Mouse (Mus musculus) kidney, postnatal 36 days (tissue): ENCODE measurements at regions not wholly inside any gene's neighbourhood (a gene's known extent, or its start where the extent isn't known, plus 50 kb on each side); places are given as distances from the start of the nearest gene placed in this dataset.

Source experiments
- DNase-seq, 2 experiments: peaks; one replicate each; pipeline ENCODE4 v3.0.0; 2021 to 2022; ENCODE audit warnings: mixed read lengths in 2 of 2

DNA sequence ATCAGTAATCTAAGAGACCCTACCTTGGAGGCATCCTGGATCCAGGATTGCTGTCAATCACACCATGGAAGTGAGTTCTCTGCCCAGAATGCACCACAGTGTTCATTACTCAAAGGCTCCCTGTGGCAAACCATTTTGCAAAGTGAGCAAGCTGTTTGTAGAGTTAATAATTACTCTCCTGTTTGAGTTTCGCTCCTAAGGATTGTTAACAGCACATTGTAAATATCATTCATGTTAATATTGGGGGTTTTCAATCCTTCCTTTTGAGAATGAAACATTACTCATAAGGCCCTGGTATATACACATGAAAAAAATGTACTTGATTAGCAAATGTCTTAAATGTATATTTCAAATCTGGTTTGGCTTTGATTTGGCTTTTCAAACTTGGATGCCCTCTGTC is 58.1 kb upstream of the Clstn2 start:
- DNase-seq = no peak

DNA sequence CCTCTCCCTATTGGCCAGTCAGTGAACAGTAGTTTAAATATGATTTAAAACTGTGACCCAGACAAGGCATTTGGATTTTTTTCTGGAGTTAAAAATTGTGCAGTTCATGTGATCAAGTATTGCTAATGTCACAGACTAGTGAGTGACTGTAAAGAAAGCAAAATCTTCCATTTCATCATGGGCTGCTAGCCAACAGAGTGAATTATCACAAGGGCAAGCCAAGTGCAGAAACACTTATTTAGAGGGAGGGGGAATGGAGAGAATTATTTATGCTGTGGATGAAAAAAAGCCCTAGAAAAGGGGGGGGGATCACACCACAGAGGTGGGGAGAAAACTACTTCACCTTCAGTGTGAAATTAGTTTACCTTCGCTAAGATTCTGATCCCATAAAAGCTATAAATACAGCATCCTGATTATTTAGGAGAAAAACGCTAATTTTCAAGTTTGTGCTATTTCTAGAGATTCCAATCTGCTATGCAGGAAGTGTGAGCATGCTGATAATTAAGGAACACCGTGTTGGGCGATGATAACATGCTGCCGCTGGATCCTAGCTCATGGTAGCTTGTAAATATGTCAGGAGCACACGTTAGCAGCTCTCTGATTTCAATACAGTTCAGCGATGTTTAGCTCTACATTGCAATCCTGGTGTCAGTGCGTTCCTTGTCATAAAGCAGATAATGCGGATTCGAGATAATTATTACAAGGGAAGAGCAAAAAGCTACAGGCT is 62.2 kb upstream of the Clstn2 start:
- DNase-seq = no peak

DNA sequence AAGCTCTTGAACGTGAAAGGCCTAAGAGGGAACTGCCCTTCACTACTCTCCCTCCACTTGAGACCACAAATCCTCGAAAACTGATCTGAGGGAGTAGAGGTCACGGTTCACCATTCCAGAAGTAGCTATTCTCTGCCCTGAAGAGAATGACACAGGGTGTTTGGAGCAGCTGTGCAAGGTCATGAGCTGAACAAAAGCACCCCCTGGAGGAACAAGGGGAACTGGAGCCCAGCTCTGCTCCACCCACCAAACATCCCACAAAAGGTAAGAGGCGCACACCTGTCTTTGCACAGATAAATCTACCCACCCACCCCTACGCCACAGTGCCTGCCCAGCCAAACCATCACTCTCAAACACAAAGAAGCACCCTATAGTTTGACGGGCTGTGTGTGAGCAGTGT is 90.4 kb upstream of the Clstn2 start:
- peak in 1 of 2 experiments; percentile 25 for DNase-seq

DNA sequence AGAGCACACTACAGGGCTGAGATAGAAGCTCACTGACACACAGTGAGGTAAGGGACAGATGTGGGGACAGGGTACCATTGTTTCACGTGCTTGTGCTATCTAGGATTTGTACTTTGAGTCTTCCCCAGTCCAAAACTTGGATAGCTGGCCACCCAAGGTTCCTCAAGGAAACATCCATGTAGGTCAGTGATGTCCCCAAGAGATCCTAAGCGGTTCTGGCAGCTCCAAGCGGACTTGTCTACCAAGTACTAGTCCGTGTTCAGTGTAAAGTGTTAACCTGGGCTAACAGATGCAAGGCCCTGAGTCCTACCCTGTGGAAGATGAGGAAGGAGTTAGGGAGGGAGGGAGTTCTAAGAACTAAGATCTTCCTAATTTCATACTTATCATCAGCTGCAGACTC is 96.6 kb upstream of the Clstn2 start:
- DNase-seq = no peak

DNA sequence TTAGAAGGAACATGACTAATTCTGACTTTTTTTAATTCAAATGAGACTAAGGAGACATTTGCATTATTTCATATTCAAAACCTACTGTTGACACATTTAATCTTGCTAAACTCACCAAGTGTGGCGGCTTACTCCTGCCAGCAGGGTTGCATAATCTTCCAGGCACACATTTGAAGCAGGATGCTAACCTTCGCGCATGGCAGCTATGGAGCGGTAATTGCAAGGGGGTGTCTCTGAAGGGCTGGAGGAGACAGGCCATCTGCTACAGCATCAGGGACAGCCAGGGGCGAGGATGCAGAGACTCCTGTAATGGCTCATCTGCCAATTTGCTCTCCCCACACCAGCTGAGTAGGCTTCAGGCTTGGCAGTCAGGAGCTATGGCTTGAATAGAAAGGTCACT is 97.9 kb upstream of the Clstn2 start:
- DNase-seq = no peak

DNA sequence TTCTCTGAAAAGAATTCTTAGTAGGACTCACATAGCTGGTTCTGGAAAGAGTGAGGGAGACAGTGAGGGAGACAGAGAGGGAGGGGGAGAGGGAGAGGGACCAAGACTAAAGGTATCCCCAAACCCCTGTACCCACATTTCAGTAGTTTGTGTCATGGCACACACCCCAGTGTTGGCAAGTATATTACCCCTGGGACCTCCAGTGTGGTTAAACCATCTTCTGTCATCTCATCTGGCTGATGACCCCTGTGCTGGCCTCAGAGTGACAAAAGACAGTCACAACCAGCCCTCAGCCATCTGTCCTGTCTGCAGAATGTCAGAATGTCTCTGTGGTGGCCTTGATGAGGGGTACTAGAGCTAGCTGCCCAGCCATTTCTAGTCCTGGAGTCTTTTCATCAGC is 107.6 kb upstream of the Clstn2 start:
- DNase-seq = no peak

DNA sequence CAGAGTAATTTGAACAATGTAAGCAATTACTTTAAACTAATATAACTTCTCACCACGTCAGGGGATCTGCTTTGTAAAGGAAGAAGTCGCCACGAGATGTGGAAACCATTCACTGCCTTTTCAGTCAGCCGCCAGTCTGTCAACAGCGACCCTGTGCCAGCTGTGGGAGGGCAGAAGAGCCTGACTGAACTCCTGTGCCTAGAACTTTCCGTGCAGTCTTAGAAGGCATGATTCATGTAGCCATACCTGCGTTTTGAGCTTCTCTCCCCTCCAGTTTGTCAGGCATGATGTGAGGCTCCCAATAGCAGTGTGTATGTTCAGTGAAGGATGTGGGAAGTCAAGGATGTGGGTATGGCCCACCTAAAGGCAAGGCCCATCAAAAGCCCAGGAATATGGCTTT is 109.1 kb upstream of the Clstn2 start:
- no peak for DNase-seq

DNA sequence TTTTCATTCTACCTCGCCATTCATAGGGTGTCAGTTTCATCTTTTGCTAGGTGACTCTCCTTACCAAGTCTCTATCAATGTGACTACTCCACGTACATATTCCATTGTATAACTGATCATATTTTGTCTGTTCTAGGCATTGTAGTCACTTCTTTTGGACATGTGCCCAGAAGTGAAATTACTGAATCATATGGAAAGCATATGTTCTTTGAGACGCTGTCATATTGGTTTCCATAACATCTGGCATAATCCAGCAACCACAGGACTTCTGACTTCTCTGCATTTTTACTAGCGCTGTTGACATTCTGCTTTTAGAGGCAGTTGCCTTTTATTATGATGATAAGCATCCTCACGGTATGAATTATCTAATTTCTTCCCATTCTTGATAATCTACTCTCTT is 113.9 kb upstream of the Clstn2 start:
- DNase-seq = no peak

DNA sequence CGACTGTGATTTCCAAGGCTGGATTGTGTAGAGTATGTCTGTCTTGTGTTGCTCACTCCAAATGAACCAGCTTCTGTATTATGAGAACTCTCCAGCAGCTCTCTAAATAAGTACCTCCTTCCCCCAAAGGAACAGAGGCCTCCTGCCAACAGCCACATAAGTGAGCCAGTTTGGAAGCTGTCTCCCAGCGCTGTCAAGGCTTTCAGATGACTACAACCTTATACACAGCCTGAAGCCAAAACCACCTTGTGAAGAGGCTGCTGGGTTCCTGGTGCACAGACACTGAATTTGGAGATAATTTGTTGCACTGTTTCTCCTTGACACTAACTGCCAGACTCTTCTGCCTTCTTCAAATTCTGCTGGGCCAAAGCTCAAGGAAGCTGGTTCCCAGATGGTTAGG is 125.4 kb upstream of the Clstn2 start:
- DNase-seq = no peak

DNA sequence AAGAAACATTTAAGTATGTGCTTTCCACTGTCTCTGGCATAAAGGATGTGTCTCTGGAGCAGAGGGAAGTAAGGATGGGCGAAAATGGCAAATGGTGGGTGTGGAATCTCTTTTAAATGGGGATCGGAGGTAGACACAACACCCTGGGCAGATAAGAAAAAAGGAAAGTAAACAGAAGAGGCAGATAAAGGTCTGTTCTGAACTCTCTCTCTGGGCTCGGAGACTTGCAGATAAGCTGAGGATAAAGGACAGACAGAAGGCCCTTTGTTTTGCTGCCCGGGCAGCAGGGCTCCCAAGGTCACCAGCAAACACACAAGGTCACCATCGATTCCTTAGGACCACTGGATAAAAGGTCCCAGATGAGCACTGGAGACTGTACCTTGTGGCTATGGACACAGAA is 122.7 kb upstream of the Nmnat3 start:
- DNase-seq = no peak

DNA sequence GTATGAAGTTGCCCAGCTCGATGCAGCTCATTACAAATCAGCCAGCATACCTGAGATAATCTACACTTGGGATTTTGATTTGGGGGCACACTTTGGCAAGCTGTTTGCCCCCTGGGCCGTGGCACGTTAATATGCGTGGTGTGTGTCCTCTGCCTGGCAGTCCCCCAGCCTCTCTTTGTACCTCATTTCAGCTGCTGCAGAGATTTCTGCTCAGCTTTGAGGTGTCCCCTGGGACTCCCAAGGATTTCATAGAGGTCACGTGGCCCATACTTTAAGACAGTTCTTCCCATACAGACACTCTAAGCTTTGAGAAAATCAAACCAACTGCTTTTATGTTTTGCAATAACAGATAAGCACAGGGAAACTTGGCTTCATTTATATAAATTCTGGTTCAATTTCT is 113.2 kb upstream of the Nmnat3 start:
- no peak for DNase-seq

DNA sequence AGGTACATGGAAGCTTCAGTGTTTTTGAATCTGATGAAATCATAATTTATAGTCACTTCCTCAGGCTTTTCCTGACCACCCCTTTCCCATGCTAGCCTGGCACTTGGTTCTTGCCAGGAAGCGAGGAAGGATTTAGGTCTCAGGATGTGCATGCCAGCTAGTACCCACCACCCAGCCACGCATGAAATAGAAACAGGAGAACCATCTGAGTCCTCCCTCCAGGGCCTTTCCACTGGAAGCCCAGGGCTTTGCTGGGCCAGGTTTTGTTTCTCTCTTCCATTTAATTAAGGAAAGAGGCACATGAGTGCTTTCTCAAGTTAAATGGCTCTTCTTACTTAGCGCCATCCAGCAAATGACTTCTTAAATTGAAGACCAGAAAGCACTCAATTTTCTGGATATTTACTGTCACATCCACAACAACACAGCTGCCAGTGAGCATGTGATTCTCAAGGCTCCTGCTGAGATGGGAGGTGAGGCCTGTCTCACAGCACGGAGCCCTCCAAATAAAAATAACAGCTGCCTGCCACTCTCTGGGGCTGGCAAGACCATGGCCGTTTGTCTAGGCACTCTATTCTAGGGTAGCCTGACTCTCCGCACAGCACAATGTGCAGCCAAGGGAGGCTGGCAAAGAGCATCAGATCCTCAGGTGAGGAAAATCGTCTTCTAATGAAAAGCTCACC is 110.4 kb upstream of the Nmnat3 start:
- DNase-seq = no peak

DNA sequence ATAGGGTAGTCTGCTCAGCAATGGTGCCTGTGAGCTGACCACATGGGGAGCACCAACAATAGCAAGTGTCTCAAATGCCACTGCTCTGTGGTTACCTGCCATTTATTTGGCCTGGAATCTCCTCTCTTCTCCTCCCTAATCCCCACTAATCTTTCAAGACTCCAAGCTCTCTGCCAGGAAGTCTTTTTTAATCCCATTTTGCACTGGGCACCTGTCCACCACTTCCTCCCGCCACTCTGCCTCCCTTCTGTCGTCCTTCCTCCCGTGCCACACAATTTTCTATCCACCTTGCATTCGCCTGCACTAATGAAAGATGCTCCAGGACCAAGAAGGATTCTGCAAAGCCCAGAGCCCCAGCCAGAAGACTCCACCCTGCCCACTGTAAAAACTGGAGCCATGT is 106.5 kb upstream of the Nmnat3 start:
- no peak for DNase-seq

DNA sequence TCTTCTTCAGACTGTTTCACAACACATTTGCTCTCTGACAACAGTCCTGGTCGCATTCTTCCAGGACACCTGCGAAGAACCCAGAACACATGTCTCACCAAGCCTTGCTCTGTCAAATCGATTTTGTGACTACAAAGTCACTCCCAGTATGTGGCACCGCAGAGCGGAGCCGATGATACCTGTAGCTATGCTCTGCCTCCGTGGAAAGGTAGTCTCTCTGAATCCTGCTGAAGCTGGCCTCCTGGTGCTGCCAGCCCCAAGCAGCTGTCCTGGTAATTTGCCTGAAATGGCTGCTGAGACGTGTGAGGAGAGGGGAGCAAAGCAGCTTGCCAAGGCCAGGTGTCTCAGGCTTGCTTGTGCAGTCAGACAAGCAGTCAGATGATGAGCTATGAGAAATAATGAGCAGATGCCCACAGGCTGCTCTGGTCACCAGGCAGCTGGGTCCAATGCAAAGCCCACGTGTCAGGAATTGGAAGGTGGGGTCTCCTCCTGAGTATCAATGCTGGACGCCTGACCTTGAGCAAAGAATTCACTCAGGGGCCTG is 100.4 kb upstream of the Nmnat3 start:
- DNase-seq = no peak

DNA sequence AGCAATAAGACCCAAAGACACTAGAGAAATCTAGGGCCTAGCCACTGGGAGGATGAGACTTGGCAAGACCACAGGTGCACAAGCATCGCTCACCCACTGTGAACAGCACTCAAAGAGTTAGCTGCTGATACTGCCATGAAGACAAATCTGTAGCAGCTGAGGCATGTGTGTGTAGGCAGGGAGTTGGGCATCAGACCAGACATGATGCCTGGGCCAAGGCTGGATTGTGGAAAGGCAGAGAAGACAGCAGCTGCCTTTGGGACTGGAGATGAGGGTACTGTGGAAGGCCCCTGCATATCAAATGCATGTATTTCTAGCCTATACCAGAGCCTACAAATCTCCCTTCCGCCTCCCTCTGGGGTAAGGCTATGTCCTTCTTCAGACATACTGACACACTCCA is 92.9 kb upstream of the Nmnat3 start:
- DNase-seq = no peak

DNA sequence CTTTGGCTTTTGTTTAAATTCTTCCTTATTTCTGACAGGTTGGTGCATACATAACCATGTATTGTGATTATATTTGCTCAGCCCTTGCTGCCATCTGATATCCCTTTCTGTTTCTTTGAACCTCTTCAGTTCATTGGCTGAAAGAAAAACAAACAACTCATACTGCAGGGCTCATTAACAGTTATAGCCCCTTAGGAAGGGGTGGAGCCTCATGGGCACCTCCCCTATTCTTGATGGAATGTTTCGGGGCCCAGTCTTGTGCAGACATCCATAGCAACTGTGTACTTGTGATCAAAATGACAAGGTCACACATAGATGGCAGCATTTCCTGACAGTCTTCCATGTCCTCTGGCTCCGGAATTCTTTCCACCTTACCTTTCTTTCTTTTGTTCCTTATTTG is 68.4 kb upstream of the Nmnat3 start:
- DNase-seq = no peak

DNA sequence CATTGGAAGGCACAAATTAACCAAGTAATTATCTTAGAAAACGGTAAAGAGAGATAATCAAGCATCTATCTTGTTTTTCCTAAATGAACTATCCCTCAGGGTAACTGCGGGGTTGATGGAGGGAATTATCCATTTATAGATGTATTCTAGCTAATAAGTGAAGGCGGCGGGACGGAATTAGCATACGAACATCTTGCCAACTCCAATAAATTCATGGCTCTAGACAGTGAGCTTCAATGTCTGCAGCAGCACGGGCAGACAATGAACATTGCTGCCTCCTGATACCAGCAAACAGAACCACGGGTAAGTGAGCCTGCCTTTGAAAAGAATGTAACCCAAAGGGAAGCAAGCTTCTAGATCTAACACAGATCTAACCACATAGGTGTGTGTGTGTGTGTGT is 66.9 kb upstream of the Nmnat3 start:
- no peak for DNase-seq

DNA sequence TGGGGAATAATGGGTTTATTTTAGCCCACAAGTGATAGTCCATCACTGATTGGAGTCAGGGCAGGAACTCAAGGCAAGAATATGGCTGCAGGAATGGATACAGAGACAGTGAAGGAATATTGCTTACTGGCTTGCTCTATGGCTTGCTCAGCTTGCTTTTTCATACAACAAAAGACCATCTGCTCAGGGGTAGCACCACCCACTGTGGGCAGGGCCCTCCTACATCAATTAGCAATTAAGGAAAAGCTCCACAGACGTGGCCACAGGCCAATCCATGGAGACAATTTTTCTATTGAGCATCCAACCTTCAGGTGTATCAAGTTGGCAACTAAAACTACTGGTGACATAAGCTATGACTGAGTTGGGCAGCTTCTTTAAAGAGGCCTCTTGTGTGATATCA is 65.5 kb upstream of the Nmnat3 start:
- DNase-seq = no peak

DNA sequence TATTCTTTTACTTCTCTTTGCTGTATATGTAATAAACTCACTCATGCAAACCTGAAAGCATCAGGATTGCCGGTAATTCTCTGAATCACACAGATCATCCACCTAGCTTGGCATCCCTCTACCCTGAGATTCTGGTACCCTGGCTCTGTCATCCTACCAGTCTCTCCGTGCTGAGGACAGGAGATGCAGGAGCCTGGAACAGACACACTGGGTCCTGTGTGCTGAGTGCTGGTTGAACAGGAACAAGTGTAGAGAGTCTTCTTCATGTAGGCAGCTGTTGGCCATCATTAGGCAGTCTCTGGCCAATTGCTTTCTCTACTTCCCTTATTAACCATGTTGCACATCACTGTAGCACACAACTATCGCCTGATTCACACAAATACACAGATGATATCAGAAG is 59.0 kb upstream of the Nmnat3 start:
- DNase-seq = no peak

DNA sequence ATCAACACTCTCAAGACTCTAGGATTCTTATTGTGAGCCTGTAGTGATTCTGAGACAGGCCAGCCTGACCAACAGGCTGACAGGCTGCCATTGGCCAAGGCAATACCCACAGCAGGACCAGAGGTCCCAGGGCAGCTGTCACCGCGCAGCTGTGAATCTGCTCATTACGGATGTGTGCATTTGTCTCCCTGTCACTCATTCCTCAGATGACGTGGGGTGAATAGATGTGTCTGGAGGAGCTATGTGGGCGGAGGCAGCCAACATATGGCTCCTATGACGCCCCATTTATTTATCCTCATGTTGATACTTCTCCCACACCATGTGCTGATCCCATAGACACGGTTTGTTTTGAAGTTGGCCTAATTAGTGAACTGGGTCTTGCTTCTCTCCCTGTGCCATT is 58.3 kb upstream of the Nmnat3 start:
- DNase-seq = no peak

DNA sequence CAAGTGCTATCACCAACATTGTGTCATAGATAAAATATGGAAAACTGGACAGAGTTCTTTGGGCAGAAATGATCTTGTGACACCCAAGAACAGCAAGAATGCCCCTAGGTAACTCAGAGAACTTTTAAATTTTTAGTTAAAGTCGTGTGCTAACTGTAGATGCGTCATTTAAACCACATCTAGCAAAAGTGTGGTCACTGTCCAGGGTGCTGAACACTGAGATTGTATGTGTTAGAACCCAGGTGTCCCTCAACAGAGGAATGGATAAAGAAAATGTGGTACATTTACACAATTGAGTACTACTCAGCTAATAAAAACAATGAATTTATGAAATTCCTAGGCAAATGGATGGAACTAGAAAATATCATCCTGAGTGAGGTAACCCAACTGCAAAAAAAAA is 52.5 kb upstream of the Nmnat3 start:
- DNase-seq = peak in 1 of 2 experiments; percentile 29
